Mouse (Mus musculus): Measurements from ENCODE around the gene Gm20388. TPM values are rescaled to one million over a fixed set of nuclear protein-coding genes. Genes with fewer than 3 reads are reported as not detected.

The Gm20388 gene
- polyA plus RNA-seq, 1 experiment from 2014 or later, result 7.4 TPM

DNA sequence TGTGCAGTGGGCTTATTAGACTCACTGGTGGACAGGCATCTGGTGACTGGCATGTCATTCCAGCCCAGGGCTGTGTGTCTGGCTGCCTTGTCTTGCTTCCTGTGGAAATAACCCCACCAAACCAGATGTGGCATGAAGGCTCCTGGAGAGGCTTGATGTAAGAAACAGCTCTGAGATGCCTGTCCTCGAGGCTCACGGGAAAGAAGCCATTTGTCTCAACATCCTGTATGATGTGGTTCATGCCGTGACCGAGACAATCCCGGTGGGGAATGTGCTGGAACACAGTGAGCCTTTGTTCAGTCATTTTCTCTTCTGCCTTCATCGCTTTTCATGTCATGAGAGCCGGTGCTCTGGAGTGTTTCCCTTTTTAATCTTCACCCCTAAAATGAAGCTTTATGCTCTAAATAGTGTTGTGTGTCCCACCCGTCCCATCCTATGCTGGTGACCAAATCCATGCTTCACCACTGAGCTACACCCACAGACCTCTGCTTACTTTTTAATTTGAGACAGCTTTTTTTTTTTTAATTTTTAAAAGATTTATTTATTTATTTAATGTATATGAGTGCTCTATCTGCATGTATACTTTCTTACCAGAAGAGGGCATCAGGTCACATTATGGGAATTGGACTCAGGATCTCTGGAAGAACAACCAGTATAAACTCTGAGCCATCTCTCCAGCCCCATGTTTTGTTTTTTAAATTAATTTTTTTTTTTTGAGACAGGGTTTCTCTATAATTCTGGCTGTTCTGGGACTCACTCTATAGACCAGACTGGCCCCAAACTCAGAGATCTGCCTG, 2054.3 kb downstream of the Gm20388 start:
- WGBS, result 77% methylated on average over 8 of the region's 8 CpGs
- Histone ChIP-seq H3K9me3 (replicated peaks) (no peaks in the 10 kb centered on the region), H3K4me3 (replicated peaks) (no peak overlapping the region), H3K4me2 (no peak overlapping the region), H3K4me1 (peaks cover 34% of the 10 kb centered on the region), H3K27ac (peak overlapping the region; percentile 15; the same call in 1 of the 2 replicates), H3K36me3 (no peaks in the 10 kb centered on the region), H3K27me3 (no peaks in the 10 kb centered on the region), H3K9ac (no peak overlapping the region)
- ATAC-seq (replicated peaks; ENCODE audit: low FRiP score), result no peak

DNA sequence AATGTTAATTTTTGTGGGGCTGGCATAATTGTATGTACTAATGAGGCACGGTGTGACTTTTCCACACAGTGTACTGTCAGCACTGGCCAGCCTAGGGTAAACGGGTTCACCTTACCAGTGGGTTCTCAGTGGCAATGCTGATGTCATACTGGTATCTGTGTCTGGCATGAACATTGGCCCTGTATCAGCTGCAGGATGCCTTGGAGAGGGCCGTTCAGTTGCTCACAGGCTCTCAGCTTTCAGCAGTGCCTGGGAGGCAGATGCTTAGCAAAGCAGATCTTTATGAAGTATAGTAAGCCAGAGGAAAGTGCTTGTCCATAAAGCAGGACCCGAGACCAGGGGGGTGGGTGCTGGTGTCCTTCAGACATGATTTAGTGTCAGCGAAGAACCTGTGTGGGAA, 2055.5 kb downstream of the Gm20388 start:
- Histone ChIP-seq H3K36me3 (0 out of 2 replicates have a peak, but pooled peaks cover 3% of the 10 kb centered on the region), H3K9me3 (replicated peaks) (no peaks in the 10 kb centered on the region), H3K4me2 (no peak overlapping the region), H3K4me3 (replicated peaks) (no peak overlapping the region), H3K27me3 (no peaks in the 10 kb centered on the region), H3K27ac (no peak overlapping the region), H3K4me1 (peaks cover 37% of the 10 kb centered on the region), H3K9ac (no peak overlapping the region)
- ATAC-seq (replicated peaks; ENCODE audit: low FRiP score), result no peak
- WGBS, result 46% methylated on average over 5 of the region's 5 CpGs

DNA sequence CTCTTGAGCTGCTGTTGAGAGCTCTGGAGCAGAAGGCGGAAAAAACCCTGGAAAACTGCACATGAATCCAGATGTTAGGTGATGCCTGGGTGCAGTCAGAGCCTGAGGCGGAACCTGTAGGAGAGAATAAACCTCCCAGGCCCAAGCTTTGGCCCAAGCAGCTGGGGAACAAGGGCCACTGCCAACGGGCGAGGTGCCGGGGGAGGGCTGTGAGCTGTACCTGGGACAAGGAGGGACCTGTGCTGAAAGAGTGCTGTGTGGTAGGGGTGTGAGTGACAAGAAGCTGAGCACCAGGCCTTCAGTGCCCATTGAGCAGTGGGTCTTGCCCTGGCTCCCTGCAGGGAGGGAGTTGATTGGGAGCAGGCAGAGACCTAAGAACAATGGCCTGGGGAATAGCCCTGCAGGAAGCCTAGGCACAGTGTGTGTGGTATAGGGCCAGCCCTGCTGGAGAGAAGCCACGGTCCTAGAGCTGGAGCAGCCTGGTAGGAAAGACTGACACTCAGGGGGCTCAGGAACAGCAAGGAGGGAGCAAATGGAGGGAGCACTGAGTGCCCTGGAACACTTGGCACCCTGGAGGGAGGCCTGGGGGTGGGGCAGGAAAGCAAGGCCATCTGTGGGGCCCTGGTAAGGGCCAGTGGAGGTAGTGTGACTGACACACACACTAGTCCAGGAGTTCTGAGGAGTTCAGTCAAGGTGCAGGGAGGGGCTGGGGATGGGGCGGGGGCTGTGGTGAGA, 2056.2 kb downstream of the Gm20388 start:
- H3K4me1 ChIP-seq, result peaks cover 37% of the 10 kb centered on the region
- H3K4me2 ChIP-seq, result no peak overlapping the region
- H3K27ac ChIP-seq, result no peak overlapping the region
- peak; percentile 54 for ATAC-seq (replicated peaks; ENCODE audit: low FRiP score)
- 49% methylated on average over 7 of the region's 7 CpGs for WGBS
- no peaks in the 10 kb centered on the region for H3K27me3 ChIP-seq
- no peak overlapping the region for H3K4me3 ChIP-seq (replicated peaks)
- no peak overlapping the region for H3K9ac ChIP-seq
- H3K9me3 ChIP-seq (replicated peaks), result no peaks in the 10 kb centered on the region
- H3K36me3 ChIP-seq, result peaks cover 3% of the 10 kb centered on the region; the same call in 1 of the 2 replicates

DNA sequence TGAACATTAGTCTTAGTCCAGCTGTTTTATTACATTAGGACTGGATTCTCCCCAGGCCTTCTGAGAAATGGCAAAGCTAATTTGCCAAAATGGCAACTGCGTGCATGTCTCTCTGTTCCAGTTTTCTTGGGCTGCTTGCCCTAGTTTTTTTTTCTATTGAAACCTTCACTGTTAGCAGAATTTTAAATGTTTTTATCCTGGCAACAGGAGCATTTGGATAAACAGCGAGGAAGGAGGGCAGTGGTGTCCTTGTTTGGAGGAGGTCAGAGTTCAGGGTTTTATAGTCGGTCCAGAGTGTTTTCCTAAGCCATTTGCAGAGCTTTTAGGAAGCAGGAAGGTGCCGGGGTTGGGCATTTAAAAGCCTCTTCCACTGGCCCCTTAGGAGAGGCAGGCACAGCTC, 2057.3 kb downstream of the Gm20388 start:
- H3K27ac ChIP-seq, result peak overlapping the region; percentile 46
- WGBS, result 22% methylated on average over 4 of the region's 4 CpGs
- H3K4me1 ChIP-seq, result peaks cover 37% of the 10 kb centered on the region
- H3K9me3 ChIP-seq (replicated peaks), result no peaks in the 10 kb centered on the region
- no peak overlapping the region for H3K4me3 ChIP-seq (replicated peaks)
- ATAC-seq (replicated peaks; ENCODE audit: low FRiP score), result no peak
- peaks cover 9% of the 10 kb centered on the region; the same call in 1 of the 2 replicates for H3K36me3 ChIP-seq
- H3K4me2 ChIP-seq, result no peak overlapping the region
- no peaks in the 10 kb centered on the region for H3K27me3 ChIP-seq
- H3K9ac ChIP-seq, result no peak overlapping the region

DNA sequence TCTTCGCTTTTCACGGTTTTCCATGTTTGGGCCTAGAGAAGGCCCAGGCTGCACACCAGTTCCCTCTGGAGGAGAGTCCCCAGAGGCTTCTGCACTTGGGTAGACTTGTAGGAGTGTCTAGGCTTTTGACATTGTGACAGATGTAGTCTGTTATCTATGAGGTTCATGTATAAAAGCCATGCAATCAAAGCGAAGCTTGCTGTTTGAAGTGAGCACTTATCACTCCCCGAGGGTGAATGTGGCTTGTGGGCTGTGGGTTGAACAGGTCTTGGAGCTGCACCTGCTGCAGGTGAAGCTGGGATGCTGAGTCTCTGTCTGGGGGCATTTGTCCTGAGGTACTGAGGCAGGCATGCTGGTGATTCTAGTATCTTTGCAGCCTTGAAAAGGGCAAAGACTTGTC, 2057.9 kb downstream of the Gm20388 start:
- H3K4me3 ChIP-seq (replicated peaks), result no peak overlapping the region
- 46% methylated on average over 4 of the region's 4 CpGs for WGBS
- H3K27ac ChIP-seq, result peak overlapping the region; percentile 46
- no peaks in the 10 kb centered on the region for H3K9me3 ChIP-seq (replicated peaks)
- peaks cover 10% of the 10 kb centered on the region; the same call in 1 of the 2 replicates for H3K36me3 ChIP-seq
- peaks cover 37% of the 10 kb centered on the region for H3K4me1 ChIP-seq
- no peak overlapping the region for H3K9ac ChIP-seq
- ATAC-seq (replicated peaks; ENCODE audit: low FRiP score), result no peak
- no peak overlapping the region for H3K4me2 ChIP-seq
- H3K27me3 ChIP-seq, result no peaks in the 10 kb centered on the region

DNA sequence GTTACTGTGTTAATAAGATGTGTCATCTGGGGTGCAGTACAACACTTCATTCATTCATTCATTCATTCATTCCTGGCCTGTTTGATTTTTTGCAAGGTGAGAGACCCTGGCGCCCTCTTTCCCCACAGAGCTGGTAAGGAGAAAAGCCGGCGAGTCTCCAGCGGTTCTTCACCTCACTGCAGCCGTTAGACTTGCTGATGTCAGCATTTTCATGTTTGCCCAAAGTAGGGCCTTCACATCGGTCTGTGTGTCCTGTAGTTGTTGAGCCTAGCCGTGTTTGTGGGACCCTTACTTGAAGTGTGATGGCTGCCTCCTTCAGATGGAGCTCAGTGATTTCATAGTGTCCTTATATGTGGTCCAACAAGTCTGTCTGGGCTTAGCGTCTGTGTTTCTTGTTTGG, 2059.6 kb downstream of the Gm20388 start:
- H3K27me3 ChIP-seq, result no peaks in the 10 kb centered on the region
- peaks cover 24% of the 10 kb centered on the region for H3K36me3 ChIP-seq
- 81% methylated on average over 8 of the region's 8 CpGs for WGBS
- ATAC-seq (replicated peaks; ENCODE audit: low FRiP score), result no peak
- H3K4me3 ChIP-seq (replicated peaks), result no peak overlapping the region
- H3K4me2 ChIP-seq, result no peak overlapping the region
- H3K27ac ChIP-seq, result no peak overlapping the region
- H3K9ac ChIP-seq, result no peak overlapping the region
- peaks cover 37% of the 10 kb centered on the region for H3K4me1 ChIP-seq
- no peaks in the 10 kb centered on the region for H3K9me3 ChIP-seq (replicated peaks)

DNA sequence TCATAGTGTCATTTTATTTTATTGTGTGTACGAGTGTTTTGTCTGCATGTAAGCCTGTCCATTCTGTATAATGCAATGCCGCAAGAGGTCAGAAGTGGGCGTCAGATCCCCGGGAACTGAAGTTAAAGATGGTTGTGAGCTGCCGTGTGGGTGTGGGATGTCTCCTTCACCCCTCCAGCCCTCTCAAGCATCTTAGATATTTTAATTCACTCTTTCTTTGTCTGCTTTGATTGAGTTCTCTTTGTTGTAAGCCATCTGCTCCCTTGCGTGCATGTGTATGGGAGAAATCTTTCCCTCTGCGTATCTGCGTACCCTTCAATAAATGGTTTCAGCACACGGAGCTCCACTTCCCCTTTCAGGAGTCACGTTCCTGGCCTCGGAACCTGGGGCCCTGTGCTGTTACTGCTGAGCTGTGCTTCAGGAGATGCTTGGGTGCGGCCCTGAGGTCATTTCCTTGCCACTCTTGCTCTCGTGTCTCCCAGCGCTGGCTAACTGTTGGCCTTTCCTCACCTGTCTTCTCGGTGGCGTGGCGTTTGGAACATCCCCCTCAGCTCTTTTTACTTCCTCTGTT, 2060.9 kb downstream of the Gm20388 start:
- no peak overlapping the region for H3K9ac ChIP-seq
- no peak overlapping the region for H3K27ac ChIP-seq
- ATAC-seq (replicated peaks; ENCODE audit: low FRiP score), result no peak
- H3K9me3 ChIP-seq (replicated peaks), result no peaks in the 10 kb centered on the region
- H3K4me1 ChIP-seq, result peaks cover 30% of the 10 kb centered on the region
- H3K4me2 ChIP-seq, result no peak overlapping the region
- no peak overlapping the region for H3K4me3 ChIP-seq (replicated peaks)
- no peaks in the 10 kb centered on the region for H3K27me3 ChIP-seq
- WGBS, result 70% methylated on average over 17 of the region's 17 CpGs
- peaks cover 37% of the 10 kb centered on the region for H3K36me3 ChIP-seq

DNA sequence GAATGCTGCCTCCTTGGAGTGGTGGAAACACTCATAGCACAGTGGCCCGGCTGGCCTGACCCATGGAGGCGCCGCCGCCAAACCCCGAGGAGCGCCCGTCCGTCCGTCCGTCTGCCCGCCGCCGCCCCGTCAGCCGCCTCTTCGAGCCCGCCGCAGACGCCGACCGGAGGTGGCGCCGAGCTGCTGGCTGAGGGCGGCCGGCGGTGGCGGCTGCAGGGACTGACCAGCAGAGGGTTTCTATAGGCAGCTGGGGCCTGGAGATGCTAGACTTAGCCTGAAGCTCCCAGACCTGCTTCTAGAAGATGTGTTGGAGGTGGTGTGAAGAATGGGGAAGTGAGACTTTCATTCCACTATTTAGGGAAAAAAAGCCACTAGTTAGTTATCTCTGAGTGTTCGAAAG, 2063.3 kb downstream of the Gm20388 start:
- Histone ChIP-seq H3K9me3 (replicated peaks) (no peaks in the 10 kb centered on the region), H3K9ac (no peak overlapping the region), H3K4me3 (replicated peaks) (no peak overlapping the region), H3K4me2 (no peak overlapping the region), H3K27ac (no peak overlapping the region), H3K27me3 (no peaks in the 10 kb centered on the region), H3K36me3 (peaks cover 57% of the 10 kb centered on the region), H3K4me1 (peaks cover 7% of the 10 kb centered on the region; the same call in 1 of the 2 replicates)
- 98% methylated on average over 28 of the region's 28 CpGs for WGBS
- ATAC-seq (replicated peaks; ENCODE audit: low FRiP score), result no peak

DNA sequence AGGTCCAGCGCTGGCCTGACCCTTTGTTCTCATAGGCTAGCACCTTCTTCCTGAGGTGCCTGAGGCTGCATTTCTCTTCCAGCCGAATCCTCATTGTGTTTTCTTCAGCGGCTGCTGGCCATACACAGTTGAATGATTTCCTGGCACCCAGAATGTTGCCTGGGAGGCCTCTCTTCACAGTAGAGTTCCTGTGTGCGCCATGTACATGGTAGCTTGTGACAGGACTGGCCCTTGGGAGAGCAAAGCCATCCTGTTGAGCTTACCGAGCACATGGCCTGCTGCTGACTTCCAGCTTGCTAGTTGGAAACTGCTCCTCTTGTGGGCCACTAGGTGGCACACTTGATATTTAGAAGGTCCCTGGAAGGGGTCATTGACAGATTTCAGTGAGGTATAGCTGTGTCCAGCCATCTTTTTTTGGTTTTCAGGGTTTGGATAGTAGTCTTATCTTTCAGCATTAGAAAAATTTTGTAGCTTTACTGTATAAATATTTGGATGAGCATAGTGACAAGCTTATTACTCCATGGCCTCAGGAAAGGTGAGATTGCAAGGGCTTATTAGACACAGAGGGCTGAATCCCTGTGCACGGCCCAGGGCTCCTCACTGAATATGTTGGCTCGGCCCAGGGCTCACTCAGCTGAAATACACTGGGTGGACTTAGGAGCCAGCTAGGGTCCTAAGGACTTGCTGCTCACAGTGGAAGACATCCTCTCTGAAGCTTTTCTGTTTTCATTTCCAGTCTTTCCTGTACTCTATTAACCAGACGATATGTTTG, 2067.4 kb downstream of the Gm20388 start:
- Histone ChIP-seq H3K9ac (no peak overlapping the region), H3K27me3 (no peaks in the 10 kb centered on the region), H3K4me2 (no peak overlapping the region), H3K36me3 (peaks cover 83% of the 10 kb centered on the region), H3K27ac (0 out of 2 replicates have a peak overlapping the region, but pooled peaks have one; percentile 22), H3K4me3 (replicated peaks) (no peak overlapping the region), H3K9me3 (replicated peaks) (no peaks in the 10 kb centered on the region), H3K4me1 (no peaks in the 10 kb centered on the region)
- peak; percentile 56; the same call in 1 of the 2 replicates for ATAC-seq (replicated peaks; ENCODE audit: low FRiP score)
- 62% methylated on average over 8 of the region's 8 CpGs for WGBS

DNA sequence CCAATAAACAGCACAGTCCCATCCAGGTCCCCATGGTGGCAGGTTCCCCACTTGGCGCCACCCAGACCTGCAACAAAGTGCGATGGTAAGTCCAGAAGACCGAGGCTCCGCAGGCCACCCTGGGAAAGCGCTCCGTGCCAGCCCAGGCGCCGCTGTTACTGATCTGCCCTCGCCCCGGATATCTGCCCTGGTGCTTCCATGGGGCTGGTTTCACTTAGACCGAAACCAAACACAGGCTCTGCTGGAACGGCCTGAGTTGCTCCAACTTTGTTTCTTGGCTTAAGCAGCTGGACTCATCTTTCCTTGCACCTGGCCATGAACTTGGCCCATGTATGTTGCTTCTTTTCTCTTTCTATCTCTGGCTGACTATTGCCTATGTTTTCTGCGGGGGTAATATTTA, 2068.0 kb downstream of the Gm20388 start:
- Histone ChIP-seq H3K9me3 (replicated peaks) (no peaks in the 10 kb centered on the region), H3K36me3 (peaks cover 89% of the 10 kb centered on the region), H3K9ac (no peak overlapping the region), H3K4me3 (replicated peaks) (no peak overlapping the region), H3K4me2 (no peak overlapping the region), H3K27me3 (no peaks in the 10 kb centered on the region), H3K4me1 (no peaks in the 10 kb centered on the region), H3K27ac (no peak overlapping the region)
- ATAC-seq (replicated peaks; ENCODE audit: low FRiP score), result no peak
- 95% methylated on average over 13 of the region's 13 CpGs for WGBS

DNA sequence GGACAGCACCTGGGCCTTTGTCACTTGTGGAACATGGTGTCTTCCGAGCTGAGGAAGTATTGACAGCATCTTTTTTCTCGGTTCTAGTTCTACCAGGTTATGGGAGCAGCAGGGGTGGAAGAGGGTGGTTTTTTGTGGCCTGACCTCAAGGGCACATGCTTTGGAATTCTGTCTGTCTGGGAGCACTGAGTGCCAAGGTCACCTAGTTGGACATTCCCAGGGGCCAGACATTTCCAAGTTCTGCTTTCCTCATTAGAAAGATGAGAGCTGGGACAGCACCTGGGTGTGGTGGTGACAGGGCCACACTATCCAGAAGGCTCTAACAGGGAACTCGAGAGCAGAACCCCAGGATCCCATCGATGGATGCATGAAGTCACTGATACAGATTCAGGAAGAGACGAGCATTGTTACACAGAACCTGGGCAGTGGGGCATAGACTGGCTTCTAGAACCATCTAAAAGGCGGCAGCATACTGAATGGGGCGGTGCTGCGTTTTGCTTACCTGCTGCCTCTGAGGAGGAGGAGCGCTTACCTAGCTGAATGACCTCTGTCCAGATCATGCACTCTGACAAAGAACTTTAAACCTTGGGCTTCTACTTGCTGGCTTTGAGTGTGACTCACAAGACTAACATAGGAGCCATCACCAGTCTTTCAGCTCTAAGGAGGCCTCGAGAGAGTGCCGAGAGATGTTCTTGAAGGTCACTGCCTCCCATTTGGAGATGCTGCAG, 2070.3 kb downstream of the Gm20388 start:
- no peak overlapping the region for H3K27ac ChIP-seq
- peaks cover 88% of the 10 kb centered on the region for H3K36me3 ChIP-seq
- 92% methylated on average over 11 of the region's 11 CpGs for WGBS
- H3K9ac ChIP-seq, result no peak overlapping the region
- H3K4me1 ChIP-seq, result no peaks in the 10 kb centered on the region
- ATAC-seq (replicated peaks; ENCODE audit: low FRiP score), result no peak
- H3K4me2 ChIP-seq, result no peak overlapping the region
- no peaks in the 10 kb centered on the region for H3K27me3 ChIP-seq
- H3K4me3 ChIP-seq (replicated peaks), result no peak overlapping the region
- no peaks in the 10 kb centered on the region for H3K9me3 ChIP-seq (replicated peaks)
